Mouse (Mus musculus): Measurements from ENCODE around the gene Adat1.

Adat1 gene

GRCm38 (mm10) chr8:111968991-111969390, 23.1 kb downstream of the Adat1 start:
- in situ Hi-C loops (cut with MboI, MseI): loop anchor here (10.0 kb wide), 2 partner anchors 1194 to 1454 kb away; no protein-coding TSS in a partner anchor

- in situ Hi-C loops (cut with MboI, MseI): loop anchor here (10.0 kb wide), 2 partner anchors 1194 to 1454 kb away; no protein-coding TSS in a partner anchor
Observed at GRCm38 (mm10) chr8:111968541-111968940, 23.6 kb downstream of the Adat1 start.

DNA sequence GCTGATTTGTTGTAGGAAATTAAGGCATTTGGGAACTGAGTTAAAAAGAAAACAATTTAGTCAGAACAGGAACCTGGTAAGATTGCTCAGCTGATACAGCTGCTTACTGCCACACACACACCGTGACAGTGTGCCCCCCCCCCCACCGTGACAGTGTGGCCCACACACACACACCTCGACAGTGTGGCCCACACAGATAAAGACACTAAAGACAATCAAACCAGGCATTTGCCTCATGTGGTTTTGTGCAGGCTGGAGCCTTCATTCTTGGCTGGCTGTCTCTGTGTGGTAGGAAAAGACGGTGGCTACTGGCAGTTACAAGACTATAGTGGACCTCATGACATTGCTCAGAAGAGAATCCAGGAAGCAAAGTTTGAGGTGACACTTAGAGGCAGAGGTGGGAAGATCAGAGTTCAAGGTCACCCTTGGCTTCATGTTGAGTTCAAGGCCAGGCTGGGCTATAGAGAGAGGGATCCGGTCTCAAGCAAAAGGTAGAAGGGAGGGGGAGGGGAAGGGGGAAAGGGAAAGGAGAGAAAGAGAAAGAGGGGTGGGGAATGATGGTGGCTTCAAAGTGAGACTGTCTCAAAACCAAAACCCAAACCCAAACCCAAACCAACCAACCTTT, 24.7 kb downstream of the Adat1 start:
- in situ Hi-C loops (cut with MboI, MseI): loop anchor here (10.0 kb wide), 2 partner anchors 1193 to 1453 kb away; no protein-coding TSS in a partner anchor

- in situ Hi-C loops (cut with MboI, MseI): loop anchor here (10.0 kb wide), 2 partner anchors 1190 to 1450 kb away; no protein-coding TSS in a partner anchor
Observed at GRCm38 (mm10) chr8:111964849-111965561, 27.1 kb downstream of the Adat1 start.

DNA sequence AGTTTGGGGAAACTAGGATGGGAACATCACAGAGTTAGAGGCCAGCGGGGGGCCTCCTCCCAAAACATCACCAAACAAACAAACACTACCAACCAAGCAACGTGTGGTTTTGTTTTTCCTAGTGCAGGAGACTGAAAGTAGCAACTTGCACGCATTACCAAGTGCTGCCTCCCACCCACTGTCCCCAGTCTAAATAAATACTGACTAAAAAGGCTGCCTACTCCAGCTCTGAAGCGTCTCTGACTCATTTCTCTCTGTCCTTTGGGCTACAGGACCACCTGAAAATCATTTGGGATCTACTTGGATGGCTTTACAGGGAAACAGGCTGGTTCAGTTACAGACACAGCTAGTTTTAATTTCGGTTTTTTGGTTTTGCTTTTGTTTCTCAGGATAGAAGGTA, 27.8 kb downstream of the Adat1 start:
- in situ Hi-C loops (cut with MboI, MseI): loop anchor here (10.0 kb wide), 2 partner anchors 1190 to 1450 kb away; no protein-coding TSS in a partner anchor

GRCm38 (mm10) chr8:111963546-111963945, 28.6 kb downstream of the Adat1 start:
- in situ Hi-C loops (cut with MboI, MseI): loop anchor here (10.0 kb wide), 2 partner anchors 1189 to 1449 kb away; no protein-coding TSS in a partner anchor

DNA sequence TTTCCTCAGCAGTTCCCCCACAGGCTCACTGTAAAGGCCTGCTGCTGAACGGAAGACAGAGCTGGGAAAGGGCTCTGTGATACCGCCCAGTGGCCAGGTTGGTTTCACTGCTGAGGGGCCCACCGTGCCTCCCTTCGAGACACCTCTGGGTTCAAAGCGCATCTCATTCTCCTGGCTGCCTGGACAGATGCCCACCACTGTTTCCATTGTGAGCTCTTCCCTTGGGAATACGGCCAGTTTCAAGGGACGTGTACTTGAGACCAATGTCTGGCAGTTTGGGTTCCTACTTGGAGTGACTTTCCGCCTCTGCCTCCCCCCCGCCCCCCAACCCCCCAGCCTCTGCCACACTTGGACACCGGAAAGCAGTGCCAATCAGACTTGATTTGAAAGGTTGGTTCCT, 29.0 kb downstream of the Adat1 start:
- in situ Hi-C loops (cut with MboI, MseI): loop anchor here (10.0 kb wide), 2 partner anchors 1188 to 1448 kb away; no protein-coding TSS in a partner anchor

DNA sequence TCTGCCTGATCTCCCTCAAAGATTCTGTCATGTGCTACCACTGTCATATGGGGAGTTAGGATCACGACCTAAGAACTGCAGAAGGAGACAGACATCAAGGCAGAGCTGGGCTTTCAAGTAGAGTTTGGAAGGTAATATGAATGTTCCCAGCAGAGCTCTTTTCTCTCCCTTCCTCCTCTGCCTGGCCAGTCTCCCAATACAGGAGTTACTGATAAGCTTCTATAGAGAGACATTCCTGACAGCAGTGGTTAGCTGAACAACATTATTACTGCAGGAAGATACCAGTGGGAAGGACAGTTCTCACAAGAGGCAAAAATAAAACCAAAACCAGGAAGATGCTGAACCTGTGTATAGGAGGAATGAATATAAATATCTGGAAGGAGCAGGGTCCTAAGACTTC, 29.5 kb downstream of the Adat1 start:
- in situ Hi-C loops (cut with MboI, MseI): loop anchor here (10.0 kb wide), 2 partner anchors 1188 to 1448 kb away; no protein-coding TSS in a partner anchor

GRCm38 (mm10) chr8:111961330-111961729, 30.8 kb downstream of the Adat1 start:
- in situ Hi-C loops (cut with MboI, MseI): loop anchor here (10.0 kb wide), 2 partner anchors 1187 to 1447 kb away; no protein-coding TSS in a partner anchor

GRCm38 (mm10) chr8:111960591-111961321, 31.3 kb downstream of the Adat1 start:
- in situ Hi-C loops (cut with MboI, MseI): loop anchor here (10.0 kb wide), 2 partner anchors 1186 to 1446 kb away; no protein-coding TSS in a partner anchor

- in situ Hi-C loops (cut with MboI, MseI): no loop called here
Observed at GRCm38 (mm10) chr8:111957231-111957630, 34.9 kb downstream of the Adat1 start.

- in situ Hi-C loops (cut with MboI, MseI): no loop called here
Observed at GRCm38 (mm10) chr8:111955879-111956278, 36.2 kb downstream of the Adat1 start.

GRCm38 (mm10) chr8:111954844-111955594, 37.1 kb downstream of the Adat1 start:
- in situ Hi-C loops (cut with MboI, MseI): no loop called here

GRCm38 (mm10) chr8:111951936-111952335, 40.2 kb downstream of the Adat1 start:
- in situ Hi-C loops (cut with MboI, MseI): no loop called here

DNA sequence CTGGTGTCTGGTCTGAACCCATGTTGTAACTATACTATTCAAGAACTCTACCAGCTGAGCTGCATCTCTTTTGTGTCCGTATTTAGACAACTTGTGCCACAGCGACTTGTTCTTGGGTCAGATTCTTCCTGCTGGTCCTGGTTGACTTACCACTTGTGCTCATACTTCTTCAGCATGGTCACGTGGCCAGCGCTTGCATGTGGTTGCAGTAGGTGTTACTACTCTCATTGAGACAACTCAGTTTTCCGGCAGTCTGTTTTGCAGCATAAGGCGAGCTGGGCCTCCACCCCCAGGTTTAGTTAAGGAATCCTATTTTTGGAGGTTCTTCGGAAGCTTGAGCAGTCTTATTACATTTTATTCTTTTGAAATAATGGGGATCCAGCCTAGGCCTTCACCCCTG, 40.8 kb downstream of the Adat1 start:
- in situ Hi-C loops (cut with MboI, MseI): no loop called here

- in situ Hi-C loops (cut with MboI, MseI): no loop called here
Observed at GRCm38 (mm10) chr8:111950846-111951245, 41.3 kb downstream of the Adat1 start.

- in situ Hi-C loops (cut with MboI, MseI): loop anchor here in 1 of 2 experiments (5.0 kb wide), 1 partner anchor 34 kb away; no protein-coding TSS in a partner anchor
Observed at GRCm38 (mm10) chr8:111947954-111948353, 44.1 kb downstream of the Adat1 start.

- in situ Hi-C loops (cut with MboI, MseI): loop anchor here in 1 of 2 experiments (5.0 kb wide), 1 partner anchor 35 kb away; no protein-coding TSS in a partner anchor
Observed at GRCm38 (mm10) chr8:111947144-111947543, 45.0 kb downstream of the Adat1 start.

GRCm38 (mm10) chr8:111943544-111943943, 48.6 kb downstream of the Adat1 start:
- in situ Hi-C loops (cut with MboI, MseI): no loop called here

DNA sequence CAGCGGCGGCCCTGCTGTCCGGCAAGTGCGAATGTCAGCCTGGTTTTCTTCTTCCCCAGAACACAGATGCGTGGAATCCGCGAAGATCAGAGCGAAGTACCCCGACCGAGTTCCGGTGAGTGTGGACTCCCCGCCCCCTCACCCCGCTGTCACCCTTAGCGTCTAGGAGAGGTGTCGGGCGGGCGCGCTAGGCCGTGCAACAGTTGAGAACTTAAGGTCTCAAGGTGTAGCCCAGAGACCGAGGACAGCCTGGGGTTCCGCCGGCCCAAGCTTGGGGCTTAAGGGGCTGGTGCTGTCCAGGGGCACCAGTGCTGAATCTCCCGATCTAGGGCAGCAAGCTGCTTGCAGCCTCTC, 51.0 kb downstream of the Adat1 start:
- in situ Hi-C loops (cut with MboI, MseI): no loop called here

Data from T-helper 17 cell (primary cell).